Mouse (Mus musculus): ENCODE data around the gene Cd2.

DNA sequence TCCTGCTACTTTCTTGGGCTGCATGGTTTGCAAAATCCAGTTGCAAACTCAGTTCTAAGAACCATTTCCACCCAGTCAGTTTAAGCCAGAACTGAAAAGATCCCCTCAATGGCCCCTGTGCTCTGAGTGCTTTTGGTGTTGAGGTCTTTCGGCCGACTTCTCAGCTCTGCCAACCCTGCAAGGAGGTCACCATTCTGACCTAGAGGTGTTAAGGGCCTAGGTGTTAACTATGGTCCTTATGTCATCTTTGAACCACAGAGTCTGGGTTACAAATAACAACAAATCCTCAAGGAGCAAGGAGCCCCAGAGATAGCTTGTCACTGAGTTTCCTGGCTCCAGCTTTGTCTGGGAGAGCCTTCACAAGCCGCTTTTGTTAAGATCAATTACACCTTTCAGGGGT lies 45.9 kb downstream of the Cd2 start:
- TF ChIP-seq GATA1 (IDR thresholded peaks at IDR 0.05; ENCODE audit: low read depth, low read length) (no peak), TAL1 (IDR thresholded peaks at IDR 0.05; ENCODE audit: low read length) (no peak), E2F4 (IDR thresholded peaks at IDR 0.05; ENCODE audit: borderline replicate concordance, low read depth, low read length) (no peak), MAX (IDR thresholded peaks at IDR 0.05; ENCODE audit: low read length) (no peak), POLR2AphosphoS2 (IDR thresholded peaks at IDR 0.05; ENCODE audit: low read length) (no peak), POLR2A (IDR thresholded peaks at IDR 0.05; ENCODE audit: control insufficient read depth in 1 of 2, insufficient read depth in 1 of 2, low read depth in 1 of 2, low read length in 2 of 2, poor library complexity in 1 of 2) (no peak), MAFK (IDR thresholded peaks at IDR 0.05; ENCODE audit: borderline replicate concordance, low read depth, low read length) (no peak), BHLHE40 (IDR thresholded peaks at IDR 0.05; ENCODE audit: borderline replicate concordance, low read depth, low read length) (no peak), JUND (IDR thresholded peaks at IDR 0.05; ENCODE audit: low read depth, low read length) (no peak), RCOR1 (IDR thresholded peaks at IDR 0.05; ENCODE audit: low read depth, low read length) (no peak), TCF12 (IDR thresholded peaks at IDR 0.05; ENCODE audit: low read depth, low read length) (no peak)

All from MEL (cell line).